Mouse (Mus musculus) olfactory bulb, adult 2 months (tissue): Measurements from ENCODE around the gene Immp2l.

Experiments used
- CTCF ChIP-seq: fragments of 200-500 bp; IDR thresholded peaks from 2 replicates; pipeline ENCODE4 v1.5.1; 2012; ENCODE audit warnings: low read depth, mild to moderate bottlenecking, low read length, moderate library complexity; ENCODE audit not compliant: insufficient read depth
- POLR2A ChIP-seq: fragments of 200-500 bp; IDR thresholded peaks from 2 replicates; pipeline ENCODE4 v1.6.1; 2012; ENCODE audit warnings: mild to moderate bottlenecking, low read depth, low read length, moderate library complexity; ENCODE audit not compliant: insufficient read depth

GRCm38 (mm10) chr12:41317431-41317830 is 293.5 kb downstream of the Immp2l start:
- TF ChIP-seq CTCF (no peak), POLR2A (no peak)
